Mouse (Mus musculus) cerebellum, postnatal 36 days (tissue): ENCODE data around the gene Rexo5.

Experiments
- DNase-seq, 2 experiments: peaks; one replicate each; pipeline ENCODE4 v3.0.0; 2021 to 2022; ENCODE audit warnings: mixed read lengths in 2 of 2

The Rexo5 gene

GRCm38 (mm10) chr7:119847396-119847795 is 53.6 kb downstream of the Rexo5 start:
- no peak for DNase-seq

DNA sequence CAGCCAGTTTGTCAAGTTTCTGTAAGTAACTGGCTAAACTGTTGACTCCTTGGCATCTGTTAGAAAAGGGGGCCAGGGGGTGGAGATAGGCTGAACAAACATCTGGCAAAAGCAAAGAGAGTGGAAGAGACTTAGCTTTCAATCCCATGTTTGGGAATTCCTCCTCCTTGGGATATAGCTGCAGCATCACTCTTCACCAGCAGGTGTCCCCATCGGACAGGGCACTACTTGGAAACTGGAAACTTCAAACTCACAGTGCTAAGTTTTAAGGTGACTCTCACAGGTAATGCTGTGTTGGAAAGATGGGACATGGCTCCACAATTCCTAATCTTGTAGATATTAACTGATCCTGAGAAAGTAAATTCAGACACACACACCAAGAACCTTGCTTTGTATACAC is 55.3 kb downstream of the Rexo5 start:
- DNase-seq = peak; percentile 67 to 79

- no peak for DNase-seq
These were observed 56.9 kb downstream of the Rexo5 start for GRCm38 (mm10) chr7:119850737-119851136.

DNA sequence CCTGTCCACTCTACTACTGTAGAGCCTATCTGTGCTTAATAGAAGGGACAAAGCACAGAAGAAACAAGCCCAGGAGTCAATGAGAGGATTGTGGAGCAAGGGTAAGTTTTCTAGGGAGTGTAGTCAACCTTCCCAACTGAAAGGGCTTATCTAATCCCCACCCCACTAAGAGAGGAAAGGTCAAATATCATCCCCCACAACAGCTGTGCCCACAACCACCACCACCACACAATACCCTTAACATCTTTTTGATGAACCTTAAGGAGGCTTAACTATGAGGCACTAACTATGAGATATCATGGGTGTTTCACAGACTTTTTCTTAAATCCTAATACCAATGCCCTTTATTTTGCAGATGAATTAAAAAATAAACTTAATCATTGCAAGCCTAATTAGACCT is 58.7 kb downstream of the Rexo5 start:
- no peak for DNase-seq

GRCm38 (mm10) chr7:119853186-119853585 is 59.4 kb downstream of the Rexo5 start:
- DNase-seq = no peak

GRCm38 (mm10) chr7:119854362-119854761 is 60.6 kb downstream of the Rexo5 start:
- no peak for DNase-seq

- no peak for DNase-seq
These were observed 61.2 kb downstream of the Rexo5 start for GRCm38 (mm10) chr7:119855031-119855430.

DNA sequence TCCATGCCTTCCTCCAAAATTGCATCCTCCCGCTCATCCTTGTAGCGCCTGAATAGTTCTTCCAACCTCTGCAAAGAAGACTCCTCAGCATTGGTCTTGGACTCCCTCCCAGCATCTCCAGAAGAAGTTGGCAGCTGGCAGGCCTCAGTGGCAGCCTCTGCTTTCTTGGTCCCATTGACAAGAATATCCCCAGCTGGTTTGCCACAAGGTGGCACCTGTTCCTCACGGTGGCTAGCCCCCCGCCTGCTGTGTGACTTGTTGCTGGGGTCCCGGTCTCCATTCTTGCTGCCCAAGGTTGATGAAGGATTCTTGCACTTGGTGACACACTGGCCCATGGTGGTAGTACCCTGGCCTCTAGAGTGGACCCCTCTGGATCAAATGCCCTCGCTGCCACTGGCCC is 65.7 kb downstream of the Rexo5 start:
- DNase-seq = peak in 1 of 2 experiments; percentile 16

DNA sequence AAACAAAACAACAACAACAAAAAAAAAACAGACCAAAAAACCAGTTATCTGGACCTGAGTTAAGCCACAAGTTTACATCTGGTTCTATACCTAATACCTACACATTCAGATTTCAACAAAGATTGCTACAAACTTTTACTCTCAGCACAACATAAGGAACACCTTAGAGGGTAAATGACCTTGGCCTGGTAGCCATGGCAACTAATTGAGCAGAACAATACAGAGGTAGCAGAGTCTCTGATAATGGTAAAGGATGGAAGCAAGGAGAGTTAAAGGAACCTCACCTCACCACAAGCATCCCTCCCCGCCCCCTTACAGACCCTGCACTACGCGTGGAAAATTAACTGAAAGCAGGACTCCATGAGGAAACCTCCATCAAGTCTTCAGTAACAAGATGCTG is 66.3 kb downstream of the Rexo5 start:
- DNase-seq = no peak

DNA sequence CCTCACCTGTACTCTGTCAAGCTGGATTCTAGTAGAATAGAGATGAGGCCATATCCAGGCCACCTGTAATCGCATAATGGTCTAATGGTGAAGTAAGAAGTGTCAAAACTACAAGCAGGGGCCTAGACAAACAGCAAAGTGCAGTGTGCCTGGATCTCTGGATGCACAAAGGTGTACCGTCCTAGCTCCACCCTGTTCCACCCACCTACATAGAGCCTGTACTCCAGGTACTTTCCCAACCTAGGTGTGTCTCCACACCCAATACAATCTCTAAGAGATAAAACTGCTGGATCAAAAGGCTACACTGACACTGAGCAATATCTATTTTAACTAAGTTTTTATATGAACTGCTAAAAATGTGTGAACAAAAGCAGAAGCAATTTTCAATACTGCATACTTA is 66.7 kb downstream of the Rexo5 start:
- DNase-seq = no peak

- DNase-seq = no peak
These were observed 67.1 kb downstream of the Rexo5 start for GRCm38 (mm10) chr7:119860971-119861334.

- DNase-seq = peak; percentile 33 to 45
These were observed 67.7 kb downstream of the Rexo5 start for GRCm38 (mm10) chr7:119861335-119862091.

DNA sequence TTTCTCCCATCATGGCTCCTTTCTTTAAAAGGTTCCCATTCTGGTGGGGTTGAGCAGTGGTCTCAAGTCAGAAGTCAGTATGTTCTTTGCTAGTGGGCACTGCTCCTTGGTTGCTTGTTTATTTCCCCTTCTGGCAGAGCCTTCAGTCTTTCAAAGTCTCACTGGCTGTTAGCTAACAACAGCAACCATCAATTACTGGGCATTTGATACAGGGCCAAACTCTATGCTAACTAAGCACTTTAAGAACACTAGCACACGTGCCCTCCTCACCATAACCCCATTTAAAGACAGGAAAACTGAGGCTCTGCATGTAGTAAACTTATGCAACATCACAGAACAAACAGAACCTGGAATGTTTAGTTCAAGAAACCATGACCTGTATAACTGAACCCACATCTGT is 68.4 kb downstream of the Rexo5 start:
- DNase-seq = no peak

- no peak for DNase-seq
These were observed 70.7 kb downstream of the Rexo5 start for GRCm38 (mm10) chr7:119864500-119864899.

GRCm38 (mm10) chr7:119866136-119866535 is 72.3 kb downstream of the Rexo5 start:
- DNase-seq = no peak

GRCm38 (mm10) chr7:119872204-119872603 is 78.4 kb downstream of the Rexo5 start:
- DNase-seq = no peak

DNA sequence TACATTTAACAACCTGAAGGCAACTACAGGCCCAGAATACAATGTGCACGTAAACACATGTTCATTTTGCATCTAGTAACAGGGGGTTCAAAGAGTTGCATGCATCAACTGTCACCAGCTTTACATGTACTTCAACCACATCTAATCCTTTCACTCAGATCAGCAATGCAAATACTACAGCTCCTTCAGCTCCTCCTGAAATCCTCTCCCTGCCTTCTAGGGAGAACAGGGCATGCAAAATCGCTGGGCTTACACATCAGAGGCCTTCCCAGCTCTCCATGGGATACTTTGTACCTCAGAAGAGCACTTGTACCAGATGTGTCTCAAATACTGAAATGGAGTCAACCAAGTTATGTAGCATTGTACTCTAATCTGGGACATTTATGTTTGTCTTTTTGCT is 79.2 kb downstream of the Rexo5 start:
- DNase-seq = no peak

DNA sequence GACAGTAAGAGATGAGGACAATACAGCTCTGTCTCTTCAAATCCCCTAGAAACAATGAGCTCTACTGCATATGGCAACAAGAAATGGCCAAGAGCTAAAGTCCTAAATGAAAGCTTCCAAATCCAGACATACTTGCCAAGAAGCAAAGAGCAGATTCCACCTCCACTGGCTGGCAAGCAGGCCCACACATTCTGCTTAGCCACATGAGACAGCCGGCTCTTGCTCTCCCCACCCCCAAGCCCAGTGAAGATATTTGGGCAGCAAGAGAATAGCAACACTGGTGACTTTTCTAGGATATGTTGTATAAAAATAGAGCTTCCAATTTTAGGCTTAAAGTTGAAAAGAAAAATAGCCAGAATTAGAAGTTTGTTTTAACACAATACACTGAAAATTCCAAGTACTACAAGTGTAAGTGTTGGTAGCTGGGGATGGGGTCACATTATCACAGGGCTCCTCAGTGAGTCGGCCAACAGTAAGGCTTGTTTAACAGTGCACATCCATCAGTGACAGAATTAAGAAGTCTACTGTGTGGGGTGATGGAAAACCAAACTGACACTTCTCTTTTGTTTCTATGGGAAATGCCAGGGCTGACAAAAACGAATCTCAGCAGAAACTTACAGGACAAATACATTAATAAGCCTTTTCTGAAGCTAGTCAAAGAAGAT is 82.1 kb downstream of the Rexo5 start:
- DNase-seq = peak; percentile 21 to 35

DNA sequence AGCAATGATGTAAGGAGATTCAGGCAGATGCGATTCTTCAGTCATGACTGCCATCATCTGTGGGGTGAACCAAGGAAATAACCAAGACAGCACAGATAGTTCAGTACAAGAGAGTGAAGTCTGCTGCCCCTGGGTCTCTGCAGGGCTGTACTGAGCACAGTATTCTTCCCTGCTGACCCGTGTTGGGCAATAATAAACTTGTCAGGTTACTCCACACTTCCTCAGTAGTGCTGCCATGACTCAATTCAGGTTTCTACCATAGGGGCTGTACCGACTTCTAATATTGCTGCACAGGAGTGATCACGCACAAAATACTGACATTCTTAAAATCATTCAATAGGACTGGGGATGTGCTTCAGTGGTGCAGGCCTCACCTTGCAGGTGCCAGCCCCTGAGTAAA is 85.4 kb downstream of the Rexo5 start:
- DNase-seq = no peak

- no peak for DNase-seq
These were observed 86.5 kb downstream of the Rexo5 start for GRCm38 (mm10) chr7:119880345-119880744.

DNA sequence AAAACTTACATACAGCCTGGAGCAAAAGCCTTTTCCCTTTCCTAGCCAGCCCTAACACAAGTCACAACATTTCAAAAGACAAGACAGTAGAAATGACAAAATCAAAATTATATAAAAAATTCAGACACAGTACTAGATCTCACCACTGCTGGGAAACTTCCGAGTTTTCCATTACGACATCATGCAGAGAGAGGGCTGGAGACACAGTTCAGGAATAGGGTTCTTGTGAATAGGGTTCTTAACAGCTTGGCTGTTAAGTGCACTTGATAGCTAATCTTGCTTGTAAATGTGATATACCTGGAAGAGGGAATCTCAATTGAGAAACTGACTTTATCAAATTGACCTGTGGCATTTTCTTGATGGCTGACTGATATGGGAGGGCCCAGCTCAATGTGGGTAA is 87.4 kb downstream of the Rexo5 start:
- no peak for DNase-seq

DNA sequence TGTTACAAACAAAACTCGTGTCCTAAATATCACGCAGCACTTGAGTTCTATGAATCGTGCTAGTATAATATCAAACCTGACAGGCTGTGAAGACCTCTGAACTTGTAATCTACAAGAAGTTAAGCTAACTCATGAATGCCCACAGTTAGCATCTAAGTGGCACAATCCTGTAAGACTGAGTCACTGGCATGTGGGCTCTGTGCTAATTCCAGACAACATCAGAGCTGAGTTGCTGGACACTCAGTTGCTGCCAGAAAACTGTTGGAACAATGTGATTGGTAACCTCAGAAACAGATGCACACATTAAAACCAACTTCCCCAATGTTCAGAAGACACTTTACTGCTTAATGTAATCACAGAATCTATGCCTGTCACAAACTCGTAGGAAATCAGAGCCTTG is 94.1 kb downstream of the Rexo5 start:
- DNase-seq = no peak

DNA sequence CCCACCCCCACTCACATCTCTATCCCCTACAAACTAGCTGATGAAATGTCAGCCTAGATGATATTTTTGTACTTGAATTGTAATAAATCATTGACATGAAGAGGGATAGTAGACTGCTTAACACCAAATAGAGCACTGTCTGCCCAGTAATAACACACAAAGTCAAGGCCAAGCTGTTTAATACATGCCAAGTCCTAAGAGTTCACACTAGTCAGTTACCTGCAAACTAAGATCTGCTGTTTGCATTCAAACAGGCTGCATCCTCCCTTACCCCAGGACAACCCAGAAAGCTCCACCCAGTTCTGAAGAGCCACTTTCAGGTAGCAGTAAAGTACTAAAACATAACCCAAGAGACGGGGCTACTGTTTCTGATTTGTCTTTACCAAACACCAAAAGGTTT is 98.4 kb downstream of the Rexo5 start:
- DNase-seq = no peak

DNA sequence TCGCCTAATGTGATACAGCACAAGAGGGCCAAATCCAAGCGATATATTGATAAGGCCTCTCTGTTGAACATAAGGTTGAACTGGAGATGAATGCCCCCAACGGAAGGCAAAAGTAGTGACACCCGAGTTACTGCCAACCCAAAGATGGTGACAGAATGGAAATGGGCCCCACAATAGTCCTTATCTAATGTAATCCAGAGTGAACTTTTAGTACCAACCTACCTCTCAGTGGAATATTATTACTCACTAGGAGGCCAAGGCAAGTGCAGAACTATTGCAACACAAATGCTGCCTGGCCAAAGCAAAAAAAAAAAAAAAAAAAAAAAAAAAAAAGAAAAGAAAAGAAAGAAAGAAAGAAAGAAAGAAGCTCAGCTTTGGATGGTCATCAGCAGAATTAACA is 98.9 kb downstream of the Rexo5 start:
- DNase-seq = no peak
